Mouse (Mus musculus) liver, adult 2 months (tissue): ENCODE measurements around the gene Cd36.

Experiments used
- CTCF ChIP-seq: fragments of 200-500 bp; IDR thresholded peaks from 2 replicates; pipeline ENCODE4 v1.5.1; 2011; ENCODE audit warnings: low read depth, low read length, control low read depth
- POLR2A ChIP-seq: fragments of 200-500 bp; IDR thresholded peaks from 2 replicates; pipeline ENCODE4 v1.6.1; 2011; ENCODE audit warnings: low read length, control low read depth; ENCODE audit not compliant: insufficient read depth; ENCODE audit errors: extremely low read depth

GRCm38 (mm10) chr5:17854127-17854923 is 34.3 kb downstream of the Cd36 start:
- TF ChIP-seq CTCF, result no peak
- no peak for TF ChIP-seq POLR2A
